Mouse (Mus musculus) heart, adult 8-10 months (tissue): Measurements from ENCODE around the gene Cadm1. TPM values are rescaled to one million over a fixed set of nuclear protein-coding genes. Genes with fewer than 3 reads are reported as not detected.

Source experiments
- DNase-seq: peaks from one replicate; pipeline ENCODE4 v3.0.0; 2022; ENCODE audit warnings: low spot score
- total RNA-seq, 4 experiments: library from RNA; stranded (reverse); gene quantifications; 2 replicates each; pipeline ENCODE4 v1.2.4; 2022

The Cadm1 gene
- total RNA-seq, 4 experiments from 2014 or later, result 1.7 to 2.3 (median 2.1) TPM

- no peak for DNase-seq
These were observed 139.2 kb downstream of the Cadm1 start for GRCm38 (mm10) chr9:47669206-47669605.

- DNase-seq, result no peak
These were observed 141.6 kb downstream of the Cadm1 start for GRCm38 (mm10) chr9:47671617-47672016.

GRCm38 (mm10) chr9:47674766-47675713 is 145.1 kb downstream of the Cadm1 start:
- no peak for DNase-seq

GRCm38 (mm10) chr9:47686881-47687280 is 156.9 kb downstream of the Cadm1 start:
- DNase-seq, result no peak

- no peak for DNase-seq
These were observed 157.6 kb downstream of the Cadm1 start for GRCm38 (mm10) chr9:47687604-47688003.

- no peak for DNase-seq
These were observed 158.3 kb downstream of the Cadm1 start for GRCm38 (mm10) chr9:47688297-47688696.

GRCm38 (mm10) chr9:47692911-47693310 is 162.9 kb downstream of the Cadm1 start:
- DNase-seq, result no peak

- DNase-seq, result peak; percentile 74
These were observed 169.1 kb downstream of the Cadm1 start for GRCm38 (mm10) chr9:47699026-47699425.

GRCm38 (mm10) chr9:47700021-47700420 is 170.0 kb downstream of the Cadm1 start:
- no peak for DNase-seq

- no peak for DNase-seq
These were observed 173.3 kb downstream of the Cadm1 start for GRCm38 (mm10) chr9:47703026-47703876.

- no peak for DNase-seq
These were observed 176.4 kb downstream of the Cadm1 start for GRCm38 (mm10) chr9:47706341-47706740.

GRCm38 (mm10) chr9:47707326-47707725 is 177.4 kb downstream of the Cadm1 start:
- no peak for DNase-seq

- peak; percentile 53 for DNase-seq
These were observed 178.3 kb downstream of the Cadm1 start for GRCm38 (mm10) chr9:47708299-47708698.

- no peak for DNase-seq
These were observed 181.0 kb downstream of the Cadm1 start for GRCm38 (mm10) chr9:47710946-47711345.

GRCm38 (mm10) chr9:47714541-47714940 is 184.6 kb downstream of the Cadm1 start:
- DNase-seq, result no peak

GRCm38 (mm10) chr9:47715415-47715814 is 185.4 kb downstream of the Cadm1 start:
- no peak for DNase-seq

- no peak for DNase-seq
These were observed 186.9 kb downstream of the Cadm1 start for GRCm38 (mm10) chr9:47716883-47717282.

GRCm38 (mm10) chr9:47727611-47728010 is 197.6 kb downstream of the Cadm1 start:
- no peak for DNase-seq

GRCm38 (mm10) chr9:47728852-47729251 is 198.9 kb downstream of the Cadm1 start:
- no peak for DNase-seq

- DNase-seq, result no peak
These were observed 200.3 kb downstream of the Cadm1 start for GRCm38 (mm10) chr9:47730247-47730646.

GRCm38 (mm10) chr9:47733780-47734451 is 203.9 kb downstream of the Cadm1 start:
- peak; percentile 24 for DNase-seq

GRCm38 (mm10) chr9:47734905-47735304 is 204.9 kb downstream of the Cadm1 start:
- no peak for DNase-seq
